Mouse (Mus musculus) myocyte (in vitro differentiated cells): ENCODE measurements around the gene Kif2a.

ENCODE experiments used
- CEBPB ChIP-seq: IDR thresholded peaks from 2 replicates; pipeline ENCODE4 v1.6.1; 2011; ENCODE audit warnings: mild to moderate bottlenecking, moderate library complexity; ENCODE audit not compliant: poor library complexity, insufficient read depth, severe bottlenecking
- E2F4 ChIP-seq: IDR thresholded peaks from one replicate; pipeline ENCODE4 v1.6.1; 2011; ENCODE audit warnings: mild to moderate bottlenecking, control low read depth, moderate library complexity; ENCODE audit not compliant: insufficient read depth
- MAX ChIP-seq: IDR thresholded peaks from one replicate; pipeline ENCODE4 v1.6.1; 2011; ENCODE audit warnings: low read depth, mild to moderate bottlenecking, control low read depth
- MYOD1 ChIP-seq, 3 experiments: IDR thresholded peaks; one replicate each; pipeline ENCODE4 v1.6.1; 2011; ENCODE audit warnings: control low read depth in 2 of 3, low read depth in 2 of 3, mild to moderate bottlenecking in 2 of 3, moderate library complexity in 1 of 3; ENCODE audit not compliant: insufficient read length in 2 of 3, control insufficient read depth in 1 of 3
- MYOG ChIP-seq, 3 experiments: IDR thresholded peaks; one replicate each; pipeline ENCODE4 v1.6.1; 2011; ENCODE audit warnings: control low read depth in 2 of 3, low read depth in 2 of 3, mild to moderate bottlenecking in 2 of 3; ENCODE audit not compliant: insufficient read length in 2 of 3, control insufficient read depth in 1 of 3, insufficient read depth in 1 of 3
- POLR2A ChIP-seq: IDR thresholded peaks from one replicate; pipeline ENCODE4 v1.6.1; 2011; ENCODE audit warnings: low read depth, mild to moderate bottlenecking, control low read depth, moderate library complexity; ENCODE audit not compliant: insufficient read length
- SRF ChIP-seq: IDR thresholded peaks from one replicate; pipeline ENCODE4 v1.6.1; 2011; ENCODE audit warnings: low read depth; ENCODE audit not compliant: control insufficient read depth, insufficient read length
- TCF12 ChIP-seq: IDR thresholded peaks from one replicate; pipeline ENCODE4 v1.6.1; 2011; ENCODE audit warnings: mild to moderate bottlenecking, control low read depth; ENCODE audit not compliant: poor library complexity, insufficient read depth, severe bottlenecking
- USF1 ChIP-seq: IDR thresholded peaks from one replicate; pipeline ENCODE4 v1.6.1; 2011; ENCODE audit warnings: low read depth, mild to moderate bottlenecking, control low read depth, moderate library complexity

DNA sequence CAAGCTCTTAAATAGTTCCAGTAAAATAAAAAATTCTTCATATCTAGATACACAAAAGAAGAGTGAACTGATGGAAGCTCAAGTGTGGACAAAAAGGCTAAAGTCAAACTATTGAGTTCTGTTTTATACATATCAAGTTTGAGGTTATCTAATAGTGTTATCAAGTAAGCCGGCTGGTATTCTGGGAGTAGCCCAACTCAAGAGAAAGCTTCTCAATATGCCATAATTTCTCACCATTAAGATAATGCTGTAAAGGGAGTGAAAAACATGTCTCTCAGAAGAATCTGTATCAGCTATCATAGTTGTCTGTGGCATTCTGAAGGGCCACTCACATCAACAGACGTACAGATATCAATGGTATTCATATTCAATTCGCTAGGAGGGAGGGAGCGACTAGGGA, 13.8 kb downstream of the Kif2a start:
- TF ChIP-seq MAX (no peak), SRF (no peak), POLR2A (no peak), CEBPB (no peak), USF1 (no peak), MYOG (IDR thresholded peaks at IDR 0.05; ENCODE audit: control insufficient read depth in 1 of 3, insufficient read depth in 1 of 3, insufficient read length in 2 of 3, low read depth in 2 of 3) (no peak), MYOD1 (IDR thresholded peaks at IDR 0.05; ENCODE audit: control insufficient read depth in 1 of 3, insufficient read length in 2 of 3, low read depth in 2 of 3) (no peak), TCF12 (no peak), E2F4 (no peak)
